Mouse (Mus musculus): ENCODE measurements around the gene Pnpo.

Gene Pnpo

GRCm38 (mm10) chr11:96952896-96953295 is 9.1 kb upstream of the Pnpo start:
- peak overlapping the region; percentile 5; the same call in 1 of the 2 replicates for H3K4me3 ChIP-seq (replicated peaks; ENCODE audit: low read length)
- TF ChIP-seq CTCF (conservative IDR thresholded peaks at IDR 0.05; ENCODE audit: low read length) (no peak), NANOG (IDR thresholded peaks at IDR 0.05; ENCODE audit: borderline replicate concordance, low read length) (no peak), POU5F1 (IDR thresholded peaks at IDR 0.05; ENCODE audit: borderline replicate concordance, low read length) (no peak)
- no peaks in the 10 kb centered on the region for H3K9me3 ChIP-seq (ENCODE audit: low read length)
- H3K4me1 ChIP-seq (replicated peaks; ENCODE audit: low read depth, low read length) = peaks cover 74% of the 10 kb centered on the region
- H3K27me3 ChIP-seq (ENCODE audit: insufficient read depth, low read length) = no peaks in the 10 kb centered on the region
- H3K36me3 ChIP-seq (ENCODE audit: insufficient read depth, low read length) = peaks cover 93% of the 10 kb centered on the region

- TF ChIP-seq NANOG (IDR thresholded peaks at IDR 0.05; ENCODE audit: borderline replicate concordance, low read length) = no peak
- no peak for TF ChIP-seq CTCF (conservative IDR thresholded peaks at IDR 0.05; ENCODE audit: low read length)
- no peak for TF ChIP-seq POU5F1 (IDR thresholded peaks at IDR 0.05; ENCODE audit: borderline replicate concordance, low read length)
- Histone ChIP-seq H3K27me3 (ENCODE audit: insufficient read depth, low read length) (no peaks in the 10 kb centered on the region), H3K36me3 (ENCODE audit: insufficient read depth, low read length) (peaks cover 93% of the 10 kb centered on the region), H3K4me3 (replicated peaks; ENCODE audit: low read length) (peak overlapping the region; percentile 5; the same call in 1 of the 2 replicates), H3K9me3 (ENCODE audit: low read length) (no peaks in the 10 kb centered on the region), H3K4me1 (replicated peaks; ENCODE audit: low read depth, low read length) (peaks cover 74% of the 10 kb centered on the region)
Observed at GRCm38 (mm10) chr11:96952426-96952825, 8.6 kb upstream of the Pnpo start.

GRCm38 (mm10) chr11:96950767-96951166 is 7.0 kb upstream of the Pnpo start:
- TF ChIP-seq NANOG (IDR thresholded peaks at IDR 0.05; ENCODE audit: borderline replicate concordance, low read length) (no peak), CTCF (conservative IDR thresholded peaks at IDR 0.05; ENCODE audit: low read length) (peak; percentile 83)
- H3K27me3 ChIP-seq (ENCODE audit: insufficient read depth, low read length) = no peaks in the 10 kb centered on the region
- peaks cover 93% of the 10 kb centered on the region for H3K36me3 ChIP-seq (ENCODE audit: insufficient read depth, low read length)
- peaks cover 74% of the 10 kb centered on the region for H3K4me1 ChIP-seq (replicated peaks; ENCODE audit: low read depth, low read length)
- no peaks in the 10 kb centered on the region for H3K9me3 ChIP-seq (ENCODE audit: low read length)
- H3K4me3 ChIP-seq (replicated peaks; ENCODE audit: low read length) = no peak overlapping the region

GRCm38 (mm10) chr11:96947849-96948248 is 4.1 kb upstream of the Pnpo start:
- Histone ChIP-seq H3K36me3 (ENCODE audit: insufficient read depth, low read length) (peaks cover 73% of the 10 kb centered on the region), H3K4me3 (replicated peaks; ENCODE audit: low read length) (no peak overlapping the region), H3K4me1 (replicated peaks; ENCODE audit: low read depth, low read length) (peaks cover 71% of the 10 kb centered on the region), H3K27me3 (ENCODE audit: insufficient read depth, low read length) (peaks cover 3% of the 10 kb centered on the region; the same call in 1 of the 2 replicates), H3K9me3 (ENCODE audit: low read length) (no peaks in the 10 kb centered on the region)
- no peak for TF ChIP-seq POU5F1 (IDR thresholded peaks at IDR 0.05; ENCODE audit: borderline replicate concordance, low read length)
- TF ChIP-seq NANOG (IDR thresholded peaks at IDR 0.05; ENCODE audit: borderline replicate concordance, low read length) = no peak
- TF ChIP-seq CTCF (conservative IDR thresholded peaks at IDR 0.05; ENCODE audit: low read length) = no peak

GRCm38 (mm10) chr11:96946498-96946897 is 2.7 kb upstream of the Pnpo start:
- Histone ChIP-seq H3K9me3 (ENCODE audit: low read length) (no peaks in the 10 kb centered on the region), H3K27me3 (ENCODE audit: insufficient read depth, low read length) (peaks cover 3% of the 10 kb centered on the region; the same call in 1 of the 2 replicates), H3K36me3 (ENCODE audit: insufficient read depth, low read length) (peaks cover 67% of the 10 kb centered on the region), H3K4me1 (replicated peaks; ENCODE audit: low read depth, low read length) (peaks cover 63% of the 10 kb centered on the region), H3K4me3 (replicated peaks; ENCODE audit: low read length) (no peak overlapping the region)
- no peak for TF ChIP-seq NANOG (IDR thresholded peaks at IDR 0.05; ENCODE audit: borderline replicate concordance, low read length)
- no peak for TF ChIP-seq CTCF (conservative IDR thresholded peaks at IDR 0.05; ENCODE audit: low read length)
- no peak for TF ChIP-seq POU5F1 (IDR thresholded peaks at IDR 0.05; ENCODE audit: borderline replicate concordance, low read length)

GRCm38 (mm10) chr11:96944844-96945580 is 1.2 kb upstream of the Pnpo start:
- no peak for TF ChIP-seq CTCF (conservative IDR thresholded peaks at IDR 0.05; ENCODE audit: low read length)
- Histone ChIP-seq H3K36me3 (ENCODE audit: insufficient read depth, low read length) (peaks cover 68% of the 10 kb centered on the region), H3K4me3 (replicated peaks; ENCODE audit: low read length) (peak overlapping the region; percentile 85), H3K27me3 (ENCODE audit: insufficient read depth, low read length) (peaks cover 3% of the 10 kb centered on the region; the same call in 1 of the 2 replicates), H3K4me1 (replicated peaks; ENCODE audit: low read depth, low read length) (peaks cover 66% of the 10 kb centered on the region), H3K9me3 (ENCODE audit: low read length) (no peaks in the 10 kb centered on the region)

- no peak overlapping the region for H3K4me3 ChIP-seq (replicated peaks; ENCODE audit: low read length)
- peaks cover 60% of the 10 kb centered on the region for H3K36me3 ChIP-seq (ENCODE audit: insufficient read depth, low read length)
- no peaks in the 10 kb centered on the region for H3K9me3 ChIP-seq (ENCODE audit: low read length)
- peaks cover 3% of the 10 kb centered on the region; the same call in 1 of the 2 replicates for H3K27me3 ChIP-seq (ENCODE audit: insufficient read depth, low read length)
- TF ChIP-seq CTCF (conservative IDR thresholded peaks at IDR 0.05; ENCODE audit: low read length) = no peak
- TF ChIP-seq POU5F1 (IDR thresholded peaks at IDR 0.05; ENCODE audit: borderline replicate concordance, low read length) = no peak
- no peak for TF ChIP-seq NANOG (IDR thresholded peaks at IDR 0.05; ENCODE audit: borderline replicate concordance, low read length)
- H3K4me1 ChIP-seq (replicated peaks; ENCODE audit: low read depth, low read length) = peaks cover 54% of the 10 kb centered on the region
Observed at GRCm38 (mm10) chr11:96941989-96942590, 1.7 kb downstream of the Pnpo start.

- TF ChIP-seq CTCF (conservative IDR thresholded peaks at IDR 0.05; ENCODE audit: low read length) (no peak), NANOG (IDR thresholded peaks at IDR 0.05; ENCODE audit: borderline replicate concordance, low read length) (no peak), POU5F1 (IDR thresholded peaks at IDR 0.05; ENCODE audit: borderline replicate concordance, low read length) (no peak)
- no peaks in the 10 kb centered on the region for H3K9me3 ChIP-seq (ENCODE audit: low read length)
- peaks cover 48% of the 10 kb centered on the region for H3K4me1 ChIP-seq (replicated peaks; ENCODE audit: low read depth, low read length)
- no peak overlapping the region for H3K4me3 ChIP-seq (replicated peaks; ENCODE audit: low read length)
- peaks cover 52% of the 10 kb centered on the region for H3K36me3 ChIP-seq (ENCODE audit: insufficient read depth, low read length)
- H3K27me3 ChIP-seq (ENCODE audit: insufficient read depth, low read length) = peaks cover 3% of the 10 kb centered on the region; the same call in 1 of the 2 replicates
Observed at GRCm38 (mm10) chr11:96940578-96941465, 3.0 kb downstream of the Pnpo start.

Measured in E14TG2a.4 (cell line).